Mouse (Mus musculus): Measurements from ENCODE around the gene Hoxb6. TPM values are rescaled to one million over a fixed set of nuclear protein-coding genes. Genes with fewer than 3 reads are reported as not detected.
A peak's percentile ranks its signal among the peaks of the same experiment; 100 is the strongest.

Hoxb6 gene
- polyA plus RNA-seq, 1 experiment from 2014 or later: 11.6 TPM

DNA sequence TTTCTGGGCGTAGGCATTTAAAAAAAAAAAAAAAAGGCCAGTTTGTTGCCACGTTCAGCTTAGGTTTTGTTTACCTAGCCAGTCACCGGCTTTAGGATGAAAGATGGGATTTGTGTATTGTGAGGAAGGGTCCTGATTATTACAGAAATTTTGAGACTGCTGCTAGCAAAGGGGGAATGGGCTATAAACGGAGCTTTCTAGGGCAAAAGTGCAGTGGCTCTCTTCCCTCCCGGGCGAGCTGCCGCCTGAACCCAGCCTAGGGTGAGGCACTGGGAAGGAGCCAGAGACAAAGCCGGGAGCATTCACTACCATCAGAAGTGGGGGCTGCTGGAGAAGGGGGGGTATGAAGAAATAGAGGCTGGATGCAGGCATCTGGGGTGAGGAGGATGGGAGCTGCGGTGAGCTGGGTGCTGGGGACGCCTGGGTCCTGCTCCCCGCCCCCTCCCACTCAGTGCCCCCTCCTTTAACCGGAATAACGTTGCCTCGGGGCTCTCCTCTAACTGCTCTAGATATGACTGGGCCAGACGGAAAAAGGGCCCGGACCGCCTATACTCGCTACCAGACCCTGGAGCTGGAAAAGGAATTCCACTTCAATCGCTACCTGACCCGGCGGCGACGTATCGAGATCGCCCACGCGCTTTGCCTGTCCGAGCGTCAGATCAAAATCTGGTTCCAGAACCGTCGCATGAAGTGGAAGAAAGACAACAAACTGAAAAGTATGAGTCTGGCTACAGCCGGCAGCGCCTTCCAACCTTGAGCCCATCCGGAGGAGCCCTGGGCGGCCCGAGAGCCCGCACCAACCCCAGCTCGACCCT is 12.3 kb downstream of the Hoxb6 start:
- no peaks in the 10 kb centered on the region for H3K36me3 ChIP-seq (ENCODE audit: control insufficient read depth, insufficient read depth, low read length)
- H3K4me2 ChIP-seq (ENCODE audit: low read depth, low read length): peak overlapping the region; percentile 79
- H3K9ac ChIP-seq (ENCODE audit: low read length): peak overlapping the region; percentile 76
- no peak for ATAC-seq (ENCODE audit: low read depth)
- H3K4me1 ChIP-seq (replicated peaks; ENCODE audit: control insufficient read depth, insufficient read depth, low read length): peaks cover 10% of the 10 kb centered on the region
- H3K27ac ChIP-seq (ENCODE audit: low read length): peak overlapping the region; percentile 95
- peak overlapping the region; percentile 58 for H3K4me3 ChIP-seq (ENCODE audit: low read length)
- no peaks in the 10 kb centered on the region for H3K9me3 ChIP-seq (ENCODE audit: control insufficient read depth, low read length)
- H3K27me3 ChIP-seq (ENCODE audit: control insufficient read depth, insufficient read depth, low read depth, low read length): peaks cover 67% of the 10 kb centered on the region
- WGBS: 1% methylated on average over 38 of the region's 38 CpGs

DNA sequence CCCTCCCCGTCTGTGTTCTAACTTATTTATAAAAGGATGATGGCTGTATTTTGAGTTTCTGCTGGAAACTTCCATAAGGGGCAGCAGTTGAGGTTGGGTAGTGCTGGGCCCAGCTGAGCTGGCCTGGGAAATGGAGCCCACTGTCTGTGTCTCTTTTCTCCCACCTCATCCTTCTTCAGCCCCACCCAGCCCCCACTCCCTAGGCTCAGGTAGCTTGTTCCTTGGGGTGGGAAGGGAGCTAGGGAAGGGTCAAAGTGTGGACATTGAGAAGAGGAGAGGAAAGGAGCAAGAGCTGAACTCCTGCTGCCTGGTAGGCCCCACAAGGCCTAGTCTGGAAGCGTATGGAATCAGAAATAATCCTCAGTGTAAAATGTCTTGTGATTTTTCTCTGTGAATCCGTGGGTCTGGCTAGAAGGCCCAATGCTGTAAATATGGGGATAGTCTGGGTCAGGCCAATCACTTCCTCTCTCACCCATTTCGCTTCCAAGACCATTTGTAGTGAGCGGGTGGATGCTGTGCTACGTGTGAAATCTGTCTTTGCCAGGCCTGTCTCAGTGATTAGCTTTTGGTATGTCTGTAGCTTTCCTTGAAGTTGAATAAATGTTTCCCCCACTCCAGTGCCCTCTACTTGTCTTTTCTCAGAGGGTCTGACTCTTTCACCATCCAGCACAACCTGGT is 13.4 kb downstream of the Hoxb6 start:
- Histone ChIP-seq H3K4me1 (replicated peaks; ENCODE audit: control insufficient read depth, insufficient read depth, low read length) (peaks cover 6% of the 10 kb centered on the region), H3K27me3 (ENCODE audit: control insufficient read depth, insufficient read depth, low read depth, low read length) (peaks cover 61% of the 10 kb centered on the region), H3K9ac (ENCODE audit: low read length) (peak overlapping the region; percentile 76), H3K4me2 (ENCODE audit: low read depth, low read length) (peak overlapping the region; percentile 79), H3K36me3 (ENCODE audit: control insufficient read depth, insufficient read depth, low read length) (no peaks in the 10 kb centered on the region), H3K4me3 (ENCODE audit: low read length) (peak overlapping the region; percentile 58), H3K9me3 (ENCODE audit: control insufficient read depth, low read length) (no peaks in the 10 kb centered on the region), H3K27ac (ENCODE audit: low read length) (peak overlapping the region; percentile 95)
- 47% methylated on average over 6 of the region's 6 CpGs for WGBS
- ATAC-seq (ENCODE audit: low read depth): no peak

DNA sequence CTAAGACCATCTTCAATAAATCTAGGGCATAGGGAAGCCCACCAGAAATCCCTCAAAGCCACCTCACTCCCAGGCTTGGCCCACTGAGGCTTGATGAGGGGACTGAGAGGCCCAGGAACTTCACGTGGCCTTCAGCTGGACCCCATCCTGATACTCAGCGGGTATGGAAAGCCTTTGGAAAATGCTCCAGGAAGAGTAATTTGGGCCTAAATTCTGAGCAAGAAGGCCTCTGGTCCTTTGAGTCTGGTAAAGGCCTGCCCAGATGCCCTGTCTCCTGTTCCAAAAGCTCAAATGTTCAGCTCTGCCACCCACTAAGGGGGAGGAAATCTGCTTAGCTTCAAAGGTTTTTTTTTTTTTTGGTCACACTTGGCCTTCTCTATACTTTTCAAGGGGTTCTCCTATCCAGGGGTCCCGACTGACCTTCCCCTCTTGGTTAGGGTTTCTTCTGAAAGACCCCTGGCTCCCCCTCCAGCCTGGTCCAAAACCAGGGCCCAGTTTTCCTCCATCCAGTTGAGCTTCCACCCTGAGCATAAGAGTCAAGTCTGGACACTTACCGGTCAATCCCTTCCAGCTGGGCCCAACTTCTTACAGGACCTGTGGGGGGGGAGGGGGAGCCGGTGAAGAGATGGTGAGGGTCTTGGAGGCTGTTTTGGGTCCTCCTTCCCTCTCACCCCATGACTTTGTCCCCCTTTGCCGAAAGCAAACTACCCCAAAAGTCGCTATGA is 14.1 kb downstream of the Hoxb6 start:
- H3K4me3 ChIP-seq (ENCODE audit: low read length): peak overlapping the region; percentile 58
- WGBS: 27% methylated on average over 7 of the region's 7 CpGs
- no peaks in the 10 kb centered on the region for H3K9me3 ChIP-seq (ENCODE audit: control insufficient read depth, low read length)
- no peak for ATAC-seq (ENCODE audit: low read depth)
- H3K27me3 ChIP-seq (ENCODE audit: control insufficient read depth, insufficient read depth, low read depth, low read length): peaks cover 56% of the 10 kb centered on the region
- peak overlapping the region; percentile 95 for H3K27ac ChIP-seq (ENCODE audit: low read length)
- H3K36me3 ChIP-seq (ENCODE audit: control insufficient read depth, insufficient read depth, low read length): no peaks in the 10 kb centered on the region
- H3K4me1 ChIP-seq (replicated peaks; ENCODE audit: control insufficient read depth, insufficient read depth, low read length): peaks cover 5% of the 10 kb centered on the region
- peak overlapping the region; percentile 79 for H3K4me2 ChIP-seq (ENCODE audit: low read depth, low read length)
- peak overlapping the region; percentile 76 for H3K9ac ChIP-seq (ENCODE audit: low read length)

DNA sequence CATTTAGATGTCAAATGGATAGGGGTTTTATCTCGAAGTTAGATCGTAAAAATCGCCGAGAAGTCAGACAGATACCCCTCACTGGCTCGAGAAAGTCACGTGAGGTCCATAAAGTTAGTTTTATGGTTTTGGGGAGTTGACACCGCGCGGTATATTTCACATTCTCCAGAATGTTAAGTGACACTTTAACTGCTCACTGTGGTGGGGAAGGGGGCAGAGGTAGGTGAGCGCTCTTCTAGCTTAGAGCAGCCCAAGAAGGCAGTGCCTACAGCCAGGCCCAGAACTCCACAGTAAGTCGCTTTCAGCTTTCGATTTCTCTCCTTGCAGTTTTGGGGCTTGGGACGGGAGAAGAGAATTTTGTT is 14.6 kb downstream of the Hoxb6 start:
- peak overlapping the region; percentile 76 for H3K9ac ChIP-seq (ENCODE audit: low read length)
- peak overlapping the region; percentile 79 for H3K4me2 ChIP-seq (ENCODE audit: low read depth, low read length)
- no peaks in the 10 kb centered on the region for H3K9me3 ChIP-seq (ENCODE audit: control insufficient read depth, low read length)
- H3K27ac ChIP-seq (ENCODE audit: low read length): peak overlapping the region; percentile 95
- H3K27me3 ChIP-seq (ENCODE audit: control insufficient read depth, insufficient read depth, low read depth, low read length): peaks cover 53% of the 10 kb centered on the region
- no peak for ATAC-seq (ENCODE audit: low read depth)
- 24% methylated on average over 13 of the region's 13 CpGs for WGBS
- H3K4me1 ChIP-seq (replicated peaks; ENCODE audit: control insufficient read depth, insufficient read depth, low read length): peaks cover 5% of the 10 kb centered on the region; the same call in 1 of the 2 replicates
- peak overlapping the region; percentile 58 for H3K4me3 ChIP-seq (ENCODE audit: low read length)
- no peaks in the 10 kb centered on the region for H3K36me3 ChIP-seq (ENCODE audit: control insufficient read depth, insufficient read depth, low read length)

DNA sequence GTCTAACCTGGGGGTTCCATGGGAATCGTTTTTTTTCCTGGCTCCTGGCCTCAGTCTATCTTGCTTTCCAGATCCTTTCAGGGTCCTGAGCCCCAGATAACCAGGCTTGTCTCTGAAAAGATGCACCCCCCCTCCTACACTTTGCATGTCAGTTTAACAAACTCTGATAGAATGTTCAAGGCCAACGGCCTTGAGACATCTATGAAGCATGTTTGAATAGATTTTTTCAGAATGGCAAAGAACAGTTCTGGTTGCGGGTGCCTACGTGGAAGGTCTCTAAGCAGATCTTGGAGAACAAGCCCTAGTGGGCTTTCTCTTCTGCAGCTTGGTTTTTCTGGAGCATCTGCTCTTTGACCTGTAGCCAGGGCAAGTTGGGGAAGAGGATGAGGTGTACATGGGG is 16.5 kb downstream of the Hoxb6 start:
- Histone ChIP-seq H3K4me1 (replicated peaks; ENCODE audit: control insufficient read depth, insufficient read depth, low read length) (peaks cover 7% of the 10 kb centered on the region; the same call in 1 of the 2 replicates), H3K9ac (ENCODE audit: low read length) (peak overlapping the region; percentile 76), H3K9me3 (ENCODE audit: control insufficient read depth, low read length) (no peaks in the 10 kb centered on the region), H3K4me2 (ENCODE audit: low read depth, low read length) (peak overlapping the region; percentile 79), H3K4me3 (ENCODE audit: low read length) (peak overlapping the region; percentile 58), H3K36me3 (ENCODE audit: control insufficient read depth, insufficient read depth, low read length) (no peaks in the 10 kb centered on the region), H3K27ac (ENCODE audit: low read length) (peak overlapping the region; percentile 95), H3K27me3 (ENCODE audit: control insufficient read depth, insufficient read depth, low read depth, low read length) (peaks cover 47% of the 10 kb centered on the region)
- no peak for ATAC-seq (ENCODE audit: low read depth)
- WGBS: 23% methylated on average over 4 of the region's 4 CpGs

DNA sequence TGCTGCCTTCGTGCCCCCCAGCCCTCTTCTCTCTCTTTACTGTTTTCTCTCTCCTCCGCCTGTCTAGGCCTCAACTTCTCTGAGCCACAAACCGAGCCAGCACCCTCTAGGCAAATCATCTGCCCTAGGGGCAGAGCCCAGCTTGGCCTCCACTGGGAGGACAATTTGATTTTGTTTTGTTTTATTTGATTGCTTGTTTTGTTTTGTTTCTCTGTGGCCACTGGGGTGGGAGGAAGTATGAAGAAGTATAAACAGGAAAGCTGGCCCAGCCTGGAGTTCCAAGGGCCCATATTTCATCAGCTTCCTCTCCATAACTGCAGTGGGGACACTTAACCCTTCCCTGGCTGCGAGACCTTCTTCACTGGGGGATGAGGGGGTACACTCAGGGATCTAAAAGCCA is 17.0 kb downstream of the Hoxb6 start:
- H3K4me3 ChIP-seq (ENCODE audit: low read length): peak overlapping the region; percentile 58
- peak overlapping the region; percentile 76 for H3K9ac ChIP-seq (ENCODE audit: low read length)
- WGBS: 10% methylated on average over 4 of the region's 4 CpGs
- peaks cover 7% of the 10 kb centered on the region; the same call in 1 of the 2 replicates for H3K4me1 ChIP-seq (replicated peaks; ENCODE audit: control insufficient read depth, insufficient read depth, low read length)
- H3K9me3 ChIP-seq (ENCODE audit: control insufficient read depth, low read length): no peaks in the 10 kb centered on the region
- peak overlapping the region; percentile 79 for H3K4me2 ChIP-seq (ENCODE audit: low read depth, low read length)
- ATAC-seq (ENCODE audit: low read depth): peak; percentile 79
- peaks cover 47% of the 10 kb centered on the region for H3K27me3 ChIP-seq (ENCODE audit: control insufficient read depth, insufficient read depth, low read depth, low read length)
- no peaks in the 10 kb centered on the region for H3K36me3 ChIP-seq (ENCODE audit: control insufficient read depth, insufficient read depth, low read length)
- H3K27ac ChIP-seq (ENCODE audit: low read length): peak overlapping the region; percentile 95

DNA sequence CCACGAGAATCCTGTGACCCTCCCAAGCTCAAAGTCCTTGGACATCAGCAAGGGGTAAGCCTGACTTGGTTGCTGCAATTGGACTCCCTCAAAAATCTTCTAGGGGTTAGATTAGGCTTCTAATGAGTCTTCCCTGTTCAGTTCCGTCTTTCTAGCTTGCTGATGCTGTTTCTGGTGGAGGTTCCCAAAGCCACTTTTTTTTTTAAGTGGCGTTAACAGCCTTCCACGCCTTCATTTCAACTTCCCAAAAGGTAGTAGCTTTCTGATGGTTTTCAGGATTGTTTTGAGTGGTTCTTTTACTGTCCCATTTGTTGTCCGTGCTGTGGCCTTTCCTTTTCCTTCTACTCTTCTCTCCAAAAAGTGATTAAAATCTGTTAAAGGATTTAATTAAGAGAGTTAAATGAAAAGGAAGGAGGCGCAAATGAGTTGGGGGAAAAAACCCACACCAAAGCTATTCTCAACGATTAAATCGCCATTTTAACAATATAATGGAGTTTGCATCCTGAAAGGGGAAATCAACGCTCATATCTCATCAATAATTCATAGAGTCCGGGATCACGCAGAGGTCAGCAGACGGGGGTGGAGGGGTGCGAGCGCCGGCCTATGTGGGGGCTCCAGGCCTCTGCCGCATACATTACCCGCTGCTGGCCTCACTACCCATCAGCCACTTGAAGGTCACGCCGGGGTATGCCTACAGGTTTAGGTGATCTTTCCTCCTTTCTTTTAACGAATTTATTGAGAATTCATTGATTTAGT is 18.1 kb downstream of the Hoxb6 start:
- Histone ChIP-seq H3K4me3 (ENCODE audit: low read length) (peak overlapping the region; percentile 58), H3K9me3 (ENCODE audit: control insufficient read depth, low read length) (no peaks in the 10 kb centered on the region), H3K27me3 (ENCODE audit: control insufficient read depth, insufficient read depth, low read depth, low read length) (peaks cover 47% of the 10 kb centered on the region), H3K9ac (ENCODE audit: low read length) (peak overlapping the region; percentile 63), H3K4me1 (replicated peaks; ENCODE audit: control insufficient read depth, insufficient read depth, low read length) (peaks cover 7% of the 10 kb centered on the region; the same call in 1 of the 2 replicates), H3K4me2 (ENCODE audit: low read depth, low read length) (peak overlapping the region; percentile 79), H3K36me3 (ENCODE audit: control insufficient read depth, insufficient read depth, low read length) (no peaks in the 10 kb centered on the region), H3K27ac (ENCODE audit: low read length) (peak overlapping the region; percentile 95)
- ATAC-seq (ENCODE audit: low read depth): no peak
- 19% methylated on average over 20 of the region's 20 CpGs for WGBS

DNA sequence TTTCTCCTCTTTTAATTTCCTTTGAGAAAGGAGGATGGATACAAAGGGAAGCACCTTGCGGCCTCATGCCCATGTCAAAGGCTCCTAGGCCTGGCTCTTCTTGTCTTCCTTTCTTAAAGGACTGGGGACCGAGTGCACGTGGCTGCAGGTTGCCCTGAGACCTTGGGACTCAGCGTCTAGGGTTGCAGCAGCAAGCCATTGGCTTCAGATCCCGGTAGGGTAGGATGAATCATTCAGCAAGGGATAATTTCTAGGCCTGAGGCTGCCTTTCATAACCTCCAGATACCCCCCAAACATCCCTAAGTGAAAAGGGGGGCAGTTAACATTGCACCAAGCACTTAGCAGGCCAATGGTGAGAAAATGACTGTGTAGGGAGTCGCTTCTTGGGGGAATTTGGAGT is 18.8 kb downstream of the Hoxb6 start:
- H3K4me1 ChIP-seq (replicated peaks; ENCODE audit: control insufficient read depth, insufficient read depth, low read length): peaks cover 7% of the 10 kb centered on the region; the same call in 1 of the 2 replicates
- H3K4me3 ChIP-seq (ENCODE audit: low read length): peak overlapping the region; percentile 58
- no peak for ATAC-seq (ENCODE audit: low read depth)
- H3K27me3 ChIP-seq (ENCODE audit: control insufficient read depth, insufficient read depth, low read depth, low read length): peaks cover 48% of the 10 kb centered on the region
- H3K9ac ChIP-seq (ENCODE audit: low read length): peak overlapping the region; percentile 63
- WGBS: 11% methylated on average over 6 of the region's 6 CpGs
- peak overlapping the region; percentile 74 for H3K27ac ChIP-seq (ENCODE audit: low read length)
- no peaks in the 10 kb centered on the region for H3K36me3 ChIP-seq (ENCODE audit: control insufficient read depth, insufficient read depth, low read length)
- no peaks in the 10 kb centered on the region for H3K9me3 ChIP-seq (ENCODE audit: control insufficient read depth, low read length)
- peak overlapping the region; percentile 79 for H3K4me2 ChIP-seq (ENCODE audit: low read depth, low read length)
